Mouse (Mus musculus) T-helper 17 cell (primary cell): ENCODE results near the gene Kcnq1.

Experiments used
- in situ Hi-C, 2 experiments: fragments of 300-600 bp; cut with MboI, MseI; formaldehyde crosslinking; loops; 1 replicate in 1 of 2; 2 replicates in 1 of 2; pipeline ENCODE4 v1.15.1; 2025; ENCODE audit warnings: high pct_unique_total_duplicates in 2 of 2

Kcnq1 gene

GRCm38 (mm10) chr7:143458963-143459331, 352.8 kb downstream of the Kcnq1 start:
- in situ Hi-C loops: no loop called here

GRCm38 (mm10) chr7:143459332-143460211, 353.4 kb downstream of the Kcnq1 start:
- in situ Hi-C loops: no loop called here

- in situ Hi-C loops: no loop called here
These were observed 354.2 kb downstream of the Kcnq1 start for GRCm38 (mm10) chr7:143460217-143460834.

GRCm38 (mm10) chr7:143460874-143461273, 354.7 kb downstream of the Kcnq1 start, which contains the start of gene Cdkn1c:
TSS of gene Cdkn1c (minus strand) at chr7:143461050.
- in situ Hi-C loops: no loop called here

- in situ Hi-C loops: no loop called here
These were observed 355.2 kb downstream of the Kcnq1 start for GRCm38 (mm10) chr7:143461294-143461870.

- in situ Hi-C loops: no loop called here
These were observed 355.8 kb downstream of the Kcnq1 start for GRCm38 (mm10) chr7:143461920-143462319.

- in situ Hi-C loops: no loop called here
These were observed 356.4 kb downstream of the Kcnq1 start for GRCm38 (mm10) chr7:143462516-143462915.

GRCm38 (mm10) chr7:143463865-143464415, 357.8 kb downstream of the Kcnq1 start:
- in situ Hi-C loops: no loop called here

- in situ Hi-C loops: loop anchor here (5.0 kb wide), 2 partner anchors 308 to 313 kb away; no protein-coding TSS in a partner anchor
These were observed 358.8 kb downstream of the Kcnq1 start for GRCm38 (mm10) chr7:143464811-143465560.

GRCm38 (mm10) chr7:143466099-143466677, 360.0 kb downstream of the Kcnq1 start:
- in situ Hi-C loops: loop anchor here (5.0 kb wide), 2 partner anchors 309 to 314 kb away; no protein-coding TSS in a partner anchor

GRCm38 (mm10) chr7:143467714-143468113, 361.6 kb downstream of the Kcnq1 start:
- in situ Hi-C loops: loop anchor here (5.0 kb wide), 2 partner anchors 310 to 315 kb away; no protein-coding TSS in a partner anchor

- in situ Hi-C loops: loop anchor here (5.0 kb wide), 2 partner anchors 313 to 318 kb away; no protein-coding TSS in a partner anchor
These were observed 363.8 kb downstream of the Kcnq1 start for GRCm38 (mm10) chr7:143469946-143470345.

GRCm38 (mm10) chr7:143473347-143474101, 367.4 kb downstream of the Kcnq1 start, which contains the start of gene Slc22a18:
TSS of gene Slc22a18 (plus strand) at chr7:143473736.
- in situ Hi-C loops: no loop called here

- in situ Hi-C loops: no loop called here
These were observed 368.6 kb downstream of the Kcnq1 start for GRCm38 (mm10) chr7:143474811-143475210.

- in situ Hi-C loops: no loop called here
These were observed 369.7 kb downstream of the Kcnq1 start for GRCm38 (mm10) chr7:143475876-143476275.
